Mouse (Mus musculus) layer of hippocampus, adult 2 months (tissue): ENCODE results near the gene Gm45521. TPM values are rescaled to one million over a fixed set of nuclear protein-coding genes. Genes with fewer than 3 reads are reported as not detected.
"Not testable (repeated sequence)": the region's sequence is repeated elsewhere in the genome, so short reads cannot be mapped to it uniquely, and the experiment has no call there.

Experiments used
- DNase-seq, 2 experiments: peaks; one replicate each; pipeline ENCODE4 v3.0.0; 2022; ENCODE audit warnings: low spot score in 2 of 2
- H3K27ac ChIP-seq: fragments of 200-600 bp; 2 replicates; pipeline ENCODE4 v1.8.1; 2022
- H3K4me3 ChIP-seq: fragments of 200-600 bp; 2 replicates; pipeline ENCODE4 v1.8.1; 2022; ENCODE audit warnings: mild to moderate bottlenecking
- CTCF ChIP-seq: fragments of 200-600 bp; conservative IDR thresholded peaks from 2 replicates; pipeline ENCODE4 v1.8.1; 2022; ENCODE audit warnings: antibody characterized with exemption, mild to moderate bottlenecking, moderate library complexity
- total RNA-seq, 2 experiments: library from RNA; stranded (reverse); gene quantifications; 2 replicates each; pipeline ENCODE4 v1.2.3; 2021

Gene Gm45521
- total RNA-seq, 2 experiments from 2014 or later, result not detected

DNA sequence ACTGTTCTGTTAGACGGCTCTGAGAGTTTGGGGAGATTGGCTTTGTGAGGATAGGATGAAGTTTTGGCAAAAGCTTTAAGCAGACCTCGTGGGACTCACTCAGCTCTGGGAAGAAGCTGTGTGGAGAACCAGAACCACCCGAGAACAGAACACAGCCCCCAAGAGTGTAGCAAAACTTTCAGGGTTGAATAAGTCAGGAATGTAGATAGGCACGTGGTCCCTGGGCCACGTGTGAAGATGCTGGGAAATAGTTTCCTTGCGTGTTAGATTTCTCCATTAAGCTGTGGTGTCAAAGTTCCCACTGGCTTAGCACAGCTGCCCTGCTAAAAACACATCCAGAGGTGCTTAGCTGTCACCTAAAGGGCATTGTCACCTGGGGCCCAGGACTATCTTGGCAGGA lies 35.1 kb downstream of the Gm45521 start:
- H3K4me3 ChIP-seq, result no peak overlapping the region
- no peak for DNase-seq
- TF ChIP-seq CTCF, result no peak
- no peak overlapping the region for H3K27ac ChIP-seq

- no peak within 1 kb of the TSS for H3K4me3 ChIP-seq
- TF ChIP-seq CTCF, result peak; percentile 68
- no peak for DNase-seq
- H3K27ac ChIP-seq, result no peak within 1 kb of the TSS
These were observed 37.2 kb downstream of the Gm45521 start, which contains the start of gene Dnase1l3 for GRCm38 (mm10) chr14:7994271-7994767. Gene Dnase1l3 (minus strand): TSS chr14:7994573.

GRCm38 (mm10) chr14:7997255-7997696 lies 40.2 kb downstream of the Gm45521 start:
- Histone ChIP-seq H3K4me3 (peak overlapping the region; percentile 28), H3K27ac (peak overlapping the region; percentile 49; the same call in 1 of the 2 replicates)
- DNase-seq, result peak; percentile 88 to 92
- TF ChIP-seq CTCF, result peak; percentile 90

GRCm38 (mm10) chr14:7999030-7999429 lies 41.9 kb downstream of the Gm45521 start:
- H3K27ac ChIP-seq, result no peak overlapping the region
- DNase-seq, result no peak
- H3K4me3 ChIP-seq, result no peak overlapping the region
- no peak for TF ChIP-seq CTCF

DNA sequence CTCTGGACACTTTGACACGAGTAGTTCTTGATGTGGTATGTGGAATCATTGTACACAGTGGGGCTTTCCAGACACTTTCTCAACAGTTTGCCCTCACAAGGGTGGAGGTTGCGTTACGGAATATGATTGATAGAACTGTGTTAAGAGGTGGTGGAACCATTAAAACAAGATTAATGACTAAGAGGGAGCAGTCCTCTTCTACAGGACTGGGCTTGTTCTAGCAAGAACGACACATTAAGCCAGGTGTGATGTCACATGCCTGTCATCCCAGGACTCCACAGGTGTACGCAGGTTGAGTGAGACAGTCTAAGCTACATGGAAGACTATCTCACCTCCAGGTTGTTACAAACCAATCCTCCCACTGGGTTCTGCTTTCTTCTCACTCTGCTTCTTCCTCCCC lies 42.3 kb downstream of the Gm45521 start:
- Histone ChIP-seq H3K27ac (no peak overlapping the region), H3K4me3 (no peak overlapping the region)
- no peak for TF ChIP-seq CTCF
- DNase-seq, result no peak

DNA sequence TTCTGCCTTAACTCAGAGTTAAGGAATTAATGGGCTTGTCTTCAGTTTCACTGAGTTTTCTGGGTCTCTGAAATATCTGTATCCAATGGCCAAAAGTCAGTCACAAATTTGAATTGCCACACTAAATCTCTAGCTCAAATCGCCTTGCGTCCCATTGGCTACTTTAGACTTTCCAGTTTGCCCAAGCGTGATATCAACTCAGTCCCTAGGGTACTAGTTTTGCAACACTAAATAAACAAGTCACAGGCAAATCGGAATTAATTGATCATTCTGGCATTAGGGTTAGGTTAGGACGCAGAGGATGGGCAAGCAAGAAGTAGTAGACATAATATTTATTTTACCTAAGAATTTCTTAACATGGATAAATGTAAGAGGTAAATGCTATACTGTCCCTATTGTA lies 43.2 kb downstream of the Gm45521 start:
- TF ChIP-seq CTCF, result no peak

DNA sequence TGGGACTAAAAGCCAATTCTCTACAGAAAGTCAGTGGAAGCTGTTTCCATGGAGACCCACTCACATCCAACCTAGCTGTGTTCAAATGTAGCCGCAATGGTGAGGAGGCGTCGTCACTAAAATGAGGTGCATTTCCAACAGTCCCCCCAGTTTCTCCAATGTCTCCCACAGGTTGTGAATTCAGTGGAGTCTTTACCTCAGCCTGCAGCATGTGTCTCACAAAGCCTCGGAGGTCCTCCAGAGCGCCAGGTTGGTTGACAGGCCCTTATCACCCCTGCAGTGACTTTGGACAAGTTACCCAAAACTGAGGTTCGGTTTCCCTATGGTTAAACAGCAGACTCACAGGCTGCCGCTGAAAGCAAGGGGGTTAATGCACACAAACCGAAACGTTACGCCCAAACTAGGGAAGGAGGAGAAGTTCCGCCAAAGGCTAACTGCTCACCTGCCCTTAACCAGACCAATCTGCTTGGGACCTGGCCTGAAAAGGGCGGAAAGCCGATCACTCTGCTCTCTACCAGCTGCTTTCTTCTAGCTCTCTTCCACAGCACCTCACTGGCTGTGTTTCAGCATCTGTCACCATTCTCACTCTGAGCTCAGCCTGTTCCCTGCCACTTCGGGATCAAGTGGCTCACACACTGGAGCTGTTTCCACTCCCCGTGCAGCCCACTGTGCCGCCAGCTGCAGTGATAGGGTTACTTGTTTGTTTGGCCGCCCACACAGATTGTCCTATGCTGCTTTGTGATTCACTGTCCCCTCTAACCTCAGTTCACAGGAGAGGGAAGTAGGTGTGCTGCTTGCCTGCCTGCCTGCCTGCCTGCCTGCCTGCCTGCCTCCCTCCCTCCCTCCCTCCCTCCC lies 44.0 kb downstream of the Gm45521 start:
- DNase-seq, result peak; percentile 51 to 67
- peak overlapping the region; percentile 34; the same call in 1 of the 2 replicates for H3K4me3 ChIP-seq
- H3K27ac ChIP-seq, result peak overlapping the region; percentile 84
- TF ChIP-seq CTCF, result no peak

More for the DNA sequence above, 43.2 kb downstream of the Gm45521 start:
- DNase-seq, result no peak
- Histone ChIP-seq H3K27ac (peak overlapping the region; percentile 84), H3K4me3 (no peak overlapping the region)

- peak within 1 kb of the TSS; percentile 86 for H3K4me3 ChIP-seq
- H3K27ac ChIP-seq, result peak within 1 kb of the TSS; percentile 95
- no peak for TF ChIP-seq CTCF
- DNase-seq, result peak; percentile 82 to 86
These were observed 45.5 kb downstream of the Gm45521 start, which contains the start of gene Abhd6 for GRCm38 (mm10) chr14:8002432-8003092. Gene Abhd6 (plus strand): TSS chr14:8002902.

GRCm38 (mm10) chr14:8003093-8003670 lies 46.1 kb downstream of the Gm45521 start:
- peak; percentile 30 to 48 for DNase-seq
- H3K27ac ChIP-seq, result peak overlapping the region; percentile 95
- no peak for TF ChIP-seq CTCF
- peak overlapping the region; percentile 86 for H3K4me3 ChIP-seq

- Histone ChIP-seq H3K27ac (peak overlapping the region; percentile 95), H3K4me3 (peak overlapping the region; percentile 86)
- TF ChIP-seq CTCF, result no peak
- no peak for DNase-seq
These were observed 46.9 kb downstream of the Gm45521 start for GRCm38 (mm10) chr14:8003727-8004670.

DNA sequence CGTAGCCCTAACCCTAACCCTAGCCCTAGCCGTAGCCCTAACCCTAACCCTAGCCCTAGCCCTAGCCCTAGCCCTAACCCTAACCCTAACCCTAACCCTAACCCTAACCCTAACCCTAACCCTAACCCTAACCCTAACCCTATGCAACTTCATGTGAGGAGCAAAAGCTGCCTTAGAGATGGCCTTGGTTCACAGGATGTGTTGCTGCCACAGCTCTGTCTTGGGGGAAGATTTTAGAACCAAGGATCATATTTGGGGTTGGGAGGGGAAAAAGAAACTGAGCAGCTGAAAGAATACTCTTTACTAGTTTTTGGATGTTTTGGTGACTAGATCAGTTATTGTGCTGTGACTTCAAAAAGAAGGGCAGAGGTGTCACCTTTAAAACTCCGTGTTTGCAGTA lies 49.0 kb downstream of the Gm45521 start:
- DNase-seq, H3K27ac ChIP-seq: not testable (repeated sequence)

GRCm38 (mm10) chr14:8007084-8007483 lies 50.0 kb downstream of the Gm45521 start:
- no peak overlapping the region for H3K4me3 ChIP-seq
- H3K27ac ChIP-seq, result no peak overlapping the region
- TF ChIP-seq CTCF, result no peak
- DNase-seq, result no peak

More for the DNA sequence above, 49.0 kb downstream of the Gm45521 start:
- H3K4me3 ChIP-seq, result not testable (repeated sequence)
